Mouse (Mus musculus) kidney, adult 2 months (tissue): ENCODE results near the gene Trabd. TPM values are rescaled to one million over a fixed set of nuclear protein-coding genes. Genes with fewer than 3 reads are reported as not detected.

Experiments used
- DNase-seq: peaks from one replicate; pipeline ENCODE4 v3.0.0; 2021
- H3K27ac ChIP-seq: fragments of 200-500 bp; 2 replicates; pipeline ENCODE4 v1.5.1; 2012; ENCODE audit warnings: low read depth, low read length, control low read depth, inconsistent platforms; ENCODE audit not compliant: insufficient read depth
- H3K27me3 ChIP-seq: fragments of 200-500 bp; replicated peaks from 2 replicates; pipeline ENCODE4 v1.6.1; 2012; ENCODE audit warnings: mild to moderate bottlenecking, moderate library complexity, low read length, inconsistent platforms; ENCODE audit not compliant: control insufficient read depth, insufficient read depth
- H3K36me3 ChIP-seq: fragments of 200-500 bp; 2 replicates; pipeline ENCODE4 v1.6.1; 2012; ENCODE audit warnings: mild to moderate bottlenecking, moderate library complexity, low read length, inconsistent platforms; ENCODE audit not compliant: control insufficient read depth, insufficient read depth
- H3K4me1 ChIP-seq: fragments of 200-500 bp; 2 replicates; pipeline ENCODE4 v1.6.1; 2011; ENCODE audit warnings: low read length; ENCODE audit not compliant: control insufficient read depth, insufficient read depth
- H3K4me3 ChIP-seq: fragments of 200-500 bp; 2 replicates; pipeline ENCODE4 v1.5.1; 2011; ENCODE audit warnings: mild to moderate bottlenecking, low read depth, low read length, control low read depth; ENCODE audit not compliant: insufficient read depth
- CTCF ChIP-seq: fragments of 200-500 bp; conservative IDR thresholded peaks from 2 replicates; pipeline ENCODE4 v1.5.1; 2011; ENCODE audit warnings: low read depth, mild to moderate bottlenecking, control low read depth, low read length, moderate library complexity, mixed read lengths; ENCODE audit not compliant: insufficient read depth, insufficient read length
- POLR2A ChIP-seq: fragments of 200-500 bp; IDR thresholded peaks from one replicate; pipeline ENCODE4 v1.6.1; 2011; ENCODE audit warnings: low read depth, low read length, control low read depth
- WGBS: fragments of 180-500 bp; shearing (Covaris S2); methylation state at CpG from one replicate; pipeline ENCODE4 v1.1.7; 2018; 5-methylcytosine and 5-hydroxymethylcytosine counted together
- polyA plus RNA-seq: library from polyadenylated mRNA; depleted of rRNA; stranded (reverse); fragments of >200 nt; gene quantifications from 2 replicates; pipeline ENCODE4 v1.2.3, GENCODE M21; 2012

Gene Trabd
- polyA plus RNA-seq, 1 experiment: 47.2 TPM

- peak; percentile 90 for DNase-seq
- H3K27ac ChIP-seq: peak overlapping the region; percentile 80
- no peaks in the 10 kb centered on the region for H3K27me3 ChIP-seq
- peaks cover 13% of the 10 kb centered on the region for H3K4me1 ChIP-seq
- peak overlapping the region; percentile 26; the same call in 1 of the 2 replicates for H3K4me3 ChIP-seq
- 11% methylated on average over 9 of the region's 9 CpGs for WGBS
- TF ChIP-seq POLR2A (no peak), CTCF (no peak)
- H3K36me3 ChIP-seq: no peaks in the 10 kb centered on the region
Measured at GRCm38 (mm10) chr15:89078208-89078836, 3.4 kb downstream of the Trabd start.

DNA sequence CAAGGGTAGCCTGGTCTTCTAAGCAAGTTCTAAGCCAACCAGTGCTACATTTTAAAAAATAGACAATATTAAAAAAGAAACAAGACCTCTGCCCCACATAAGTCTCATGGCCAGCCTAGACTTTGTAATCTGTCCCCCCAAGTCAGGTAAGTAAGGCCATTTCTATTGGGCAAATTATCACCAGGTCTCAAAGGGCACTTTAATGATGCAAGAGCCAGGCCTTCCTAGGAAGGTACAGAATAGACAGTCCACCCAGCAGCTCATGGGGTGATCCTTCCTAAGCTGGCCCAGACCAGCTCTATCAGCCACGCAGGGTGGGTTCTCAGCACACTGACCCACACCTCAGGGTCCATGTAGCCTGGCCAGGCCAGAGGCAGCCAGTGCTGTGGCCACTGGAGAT, 9.0 kb downstream of the Trabd start:
- Histone ChIP-seq H3K27me3 (no peaks in the 10 kb centered on the region), H3K36me3 (no peaks in the 10 kb centered on the region; the same call in 1 of the 2 replicates), H3K4me1 (no peaks in the 10 kb centered on the region), H3K27ac (no peak overlapping the region), H3K4me3 (no peak overlapping the region)
- TF ChIP-seq POLR2A: no peak
- TF ChIP-seq CTCF: no peak
- DNase-seq: no peak
- 90% methylated on average over 1 of the region's 1 CpGs for WGBS

- Histone ChIP-seq H3K36me3 (no peaks in the 10 kb centered on the region; the same call in 1 of the 2 replicates), H3K27ac (no peak overlapping the region), H3K27me3 (no peaks in the 10 kb centered on the region), H3K4me1 (peaks cover 1% of the 10 kb centered on the region; the same call in 1 of the 2 replicates), H3K4me3 (no peak overlapping the region)
- TF ChIP-seq POLR2A: no peak
- no peak for TF ChIP-seq CTCF
- no peak for DNase-seq
- WGBS: 71% methylated on average over 2 of the region's 2 CpGs
Measured at GRCm38 (mm10) chr15:89084826-89085225, 9.9 kb downstream of the Trabd start.

DNA sequence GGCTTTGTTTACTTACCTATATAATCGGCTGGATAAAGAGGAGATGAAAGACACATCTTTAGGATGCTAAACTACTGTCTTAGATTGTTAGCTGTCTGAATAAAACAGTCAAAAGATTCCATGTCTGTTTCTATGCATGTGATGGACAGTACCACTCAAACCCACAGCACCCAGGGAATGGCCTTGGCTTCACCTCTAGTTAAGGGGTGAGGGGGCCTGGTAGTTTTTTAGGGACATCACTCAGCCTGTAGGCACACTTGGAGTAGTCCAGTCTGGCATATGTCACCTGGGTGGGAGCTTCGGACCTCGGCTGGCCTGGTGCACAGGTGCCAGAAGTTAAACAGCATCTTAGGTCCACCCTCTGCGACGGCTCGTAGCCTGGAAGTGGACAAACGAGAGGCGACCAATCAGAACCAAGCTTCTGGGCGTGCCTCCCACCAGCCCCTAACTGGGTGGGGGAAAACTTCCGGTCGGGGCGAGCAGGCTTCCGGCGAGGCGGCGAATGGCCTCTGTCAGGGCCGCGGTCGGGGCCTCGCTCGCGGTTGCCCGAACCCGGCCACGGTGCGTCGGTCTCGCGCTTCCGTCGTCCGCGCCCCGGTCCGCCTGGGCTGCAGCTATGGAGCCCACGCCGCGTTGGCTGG, 13.8 kb downstream of the Trabd start, which contains the start of gene Selenoo:
Selenoo (plus strand) TSS at position 478 of the 641 bp plus-strand sequence.
- peak within 1 kb of the TSS; percentile 87 for H3K4me3 ChIP-seq
- peaks cover 6% of the 10 kb centered on the region; the same call in 1 of the 2 replicates for H3K4me1 ChIP-seq
- H3K36me3 ChIP-seq: no peaks in the 10 kb centered on the region; the same call in none of the 2 replicates
- peak; percentile 96 for DNase-seq
- H3K27me3 ChIP-seq: no peaks in the 10 kb centered on the region
- 1% methylated on average over 38 of the region's 38 CpGs for WGBS
- peak within 1 kb of the TSS; percentile 84 for H3K27ac ChIP-seq
- TF ChIP-seq CTCF (no peak), POLR2A (peak; percentile 50)

GRCm38 (mm10) chr15:89089248-89090051, 14.5 kb downstream of the Trabd start:
- DNase-seq: peak; percentile 90
- Histone ChIP-seq H3K27ac (peak overlapping the region; percentile 84), H3K27me3 (no peaks in the 10 kb centered on the region), H3K4me3 (peak overlapping the region; percentile 87), H3K36me3 (no peaks in the 10 kb centered on the region; the same call in none of the 2 replicates), H3K4me1 (peaks cover 6% of the 10 kb centered on the region; the same call in 1 of the 2 replicates)
- no peak for TF ChIP-seq CTCF
- no peak for TF ChIP-seq POLR2A
- WGBS: 1% methylated on average over 68 of the region's 68 CpGs

GRCm38 (mm10) chr15:89090662-89091061, 15.7 kb downstream of the Trabd start:
- peaks cover 6% of the 10 kb centered on the region; the same call in 1 of the 2 replicates for H3K4me1 ChIP-seq
- WGBS: 86% methylated on average over 4 of the region's 4 CpGs
- H3K36me3 ChIP-seq: peaks cover 2% of the 10 kb centered on the region; the same call in 1 of the 2 replicates
- no peak overlapping the region for H3K27ac ChIP-seq
- H3K4me3 ChIP-seq: no peak overlapping the region
- H3K27me3 ChIP-seq: no peaks in the 10 kb centered on the region
- TF ChIP-seq POLR2A (no peak), CTCF (no peak)
- no peak for DNase-seq

- Histone ChIP-seq H3K4me3 (no peak overlapping the region), H3K4me1 (peaks cover 6% of the 10 kb centered on the region; the same call in 1 of the 2 replicates), H3K27me3 (no peaks in the 10 kb centered on the region), H3K36me3 (peaks cover 2% of the 10 kb centered on the region; the same call in 1 of the 2 replicates), H3K27ac (no peak overlapping the region)
- DNase-seq: no peak
- TF ChIP-seq CTCF (no peak), POLR2A (no peak)
- 75% methylated on average over 5 of the region's 5 CpGs for WGBS
Measured at GRCm38 (mm10) chr15:89092181-89092580, 17.3 kb downstream of the Trabd start.
